Mouse (Mus musculus) CH12.LX (cell line): Measurements from ENCODE around the gene Rxfp4.

Source experiments
- CTCF ChIP-seq, 2 experiments: IDR thresholded peaks in 1 of 2; conservative IDR thresholded peaks in 1 of 2; 2 replicates each; pipeline ENCODE4 v1.5.1; 2011 to 2012; ENCODE audit warnings: low read depth in 2 of 2, low read length in 2 of 2, improper control_type of control experiment in 1 of 2, inconsistent platforms in 1 of 2, mild to moderate bottlenecking in 1 of 2, moderate library complexity in 1 of 2
- EP300 ChIP-seq: IDR thresholded peaks from 2 replicates; pipeline ENCODE4 v1.6.1; 2011; ENCODE audit warnings: low read length, improper control_type of control experiment
- JUN ChIP-seq: IDR thresholded peaks from 2 replicates; pipeline ENCODE4 v1.6.1; 2011; ENCODE audit warnings: low read depth, mild to moderate bottlenecking, low read length, improper control_type of control experiment, moderate library complexity; ENCODE audit not compliant: insufficient read depth
- JUND ChIP-seq: conservative IDR thresholded peaks from 2 replicates; pipeline ENCODE4 v1.6.1; 2011; ENCODE audit warnings: low read depth, low read length, improper control_type of control experiment
- MAX ChIP-seq: IDR thresholded peaks from 2 replicates; pipeline ENCODE4 v1.6.1; 2011; ENCODE audit warnings: low read length, improper control_type of control experiment
- MEF2A ChIP-seq: IDR thresholded peaks from 2 replicates; pipeline ENCODE4 v1.6.1; 2014; ENCODE audit warnings: low read depth, mild to moderate bottlenecking, inconsistent platforms, low read length, improper control_type of control experiment, borderline replicate concordance
- NELFE ChIP-seq: IDR thresholded peaks from 2 replicates; pipeline ENCODE4 v1.6.1; 2011; ENCODE audit warnings: low read depth, low read length, improper control_type of control experiment
- NRF1 ChIP-seq: IDR thresholded peaks from 2 replicates; pipeline ENCODE4 v1.6.1; 2014; ENCODE audit warnings: low read depth, mild to moderate bottlenecking, inconsistent platforms, low read length, improper control_type of control experiment, moderate library complexity
- POLR2A ChIP-seq: IDR thresholded peaks from 2 replicates; pipeline ENCODE4 v1.6.1; 2011; ENCODE audit warnings: low read depth, mild to moderate bottlenecking, improper control_type of control experiment, low read length
- RAD21 ChIP-seq: IDR thresholded peaks from 2 replicates; pipeline ENCODE4 v1.6.1; 2011; ENCODE audit warnings: low read depth, mild to moderate bottlenecking, low read length, improper control_type of control experiment, moderate library complexity
- USF2 ChIP-seq: conservative IDR thresholded peaks from 2 replicates; pipeline ENCODE4 v1.6.1; 2011; ENCODE audit warnings: low read depth, low read length, improper control_type of control experiment

- TF ChIP-seq EP300, result peak; percentile 79
- TF ChIP-seq MEF2A, result peak; percentile 50; the same call in 1 of the 2 replicates
- no peak for TF ChIP-seq USF2
- TF ChIP-seq NELFE, result no peak
- TF ChIP-seq JUN, result no peak
- TF ChIP-seq POLR2A, result no peak; the same call in 1 of the 2 replicates
- no peak for TF ChIP-seq CTCF (conservative IDR thresholded peaks at IDR 0.05 in 1 of 2, IDR thresholded peaks at IDR 0.05 in 1 of 2; ENCODE audit: low read depth in 2 of 2, low read length in 2 of 2)
- TF ChIP-seq JUND, result no peak
- no peak for TF ChIP-seq NRF1
- TF ChIP-seq MAX, result no peak
- no peak for TF ChIP-seq RAD21
Observed at GRCm38 (mm10) chr3:88615902-88616391, 37.0 kb downstream of the Rxfp4 start.
